Mouse (Mus musculus) midbrain, postnatal 0 days (tissue): ENCODE measurements around the gene Bdkrb1. TPM values are rescaled to one million over a fixed set of nuclear protein-coding genes. Genes with fewer than 3 reads are reported as not detected.

Experiments
- ATAC-seq: fragments of 200-750 bp; cut with Nextera tagmentation; 2 replicates; pipeline ENCODE4 v1.8.0; 2017; ENCODE audit warnings: moderate number of reproducible peaks, mild to moderate bottlenecking, moderate TSS enrichment, moderate library complexity; ENCODE audit not compliant: low FRiP score
- DNase-seq: peaks from one replicate; pipeline ENCODE4 v3.0.0-alpha.2; 2015; ENCODE audit warnings: low spot score
- H3K27ac ChIP-seq: fragments of 300-500 bp; sonication (generic); 2 replicates; pipeline ENCODE4 v1.5.1; 2014; ENCODE audit warnings: low read depth, mild to moderate bottlenecking, low read length, mixed read lengths
- H3K27me3 ChIP-seq: fragments of 300-500 bp; sonication (generic); 2 replicates; pipeline ENCODE4 v1.6.1; 2014; ENCODE audit warnings: low read length, control low read depth, mixed read lengths; ENCODE audit not compliant: insufficient read depth
- H3K36me3 ChIP-seq: fragments of 300-500 bp; sonication (generic); 2 replicates; pipeline ENCODE4 v1.6.1; 2014; ENCODE audit warnings: low read length, control low read depth, mixed read lengths; ENCODE audit not compliant: insufficient read depth
- H3K4me1 ChIP-seq: fragments of 300-500 bp; sonication (generic); 2 replicates; pipeline ENCODE4 v1.6.1; 2014; ENCODE audit warnings: mild to moderate bottlenecking, control low read depth, antibody characterized with exemption, low read length, mixed read lengths; ENCODE audit not compliant: insufficient read depth
- H3K4me2 ChIP-seq: fragments of 300-500 bp; sonication (generic); 2 replicates; pipeline ENCODE4 v1.6.1; 2014; ENCODE audit warnings: low read depth, mild to moderate bottlenecking, low read length, mixed read lengths; ENCODE audit not compliant: poor library complexity, severe bottlenecking
- H3K4me3 ChIP-seq: fragments of 300-500 bp; sonication (generic); 2 replicates; pipeline ENCODE4 v1.5.1; 2014; ENCODE audit warnings: low read depth, mild to moderate bottlenecking, low read length, moderate library complexity
- H3K9ac ChIP-seq: fragments of 300-500 bp; sonication (generic); replicated peaks from 2 replicates; pipeline ENCODE4 v1.6.1; 2014; ENCODE audit warnings: mild to moderate bottlenecking, low read length, moderate library complexity, mixed read lengths; ENCODE audit not compliant: poor library complexity, severe bottlenecking
- H3K9me3 ChIP-seq: fragments of 300-500 bp; sonication (generic); 2 replicates; pipeline ENCODE4 v1.6.1; 2016; ENCODE audit warnings: low read length, control low read depth
- CTCF ChIP-seq: IDR thresholded peaks from 2 replicates; pipeline ENCODE4 v1.5.1; 2016; ENCODE audit warnings: antibody characterized with exemption, mild to moderate bottlenecking
- WGBS: fragments of 180-500 bp; shearing (Covaris S2); extraction: QIAGEN DNeasy Blood & Tissue Kit; methylation state at CpG from one replicate; pipeline ENCODE4 v1.1.7; 2014; 5-methylcytosine and 5-hydroxymethylcytosine counted together
- polyA plus RNA-seq: library from polyadenylated mRNA; unstranded; fragments of >200 nt; fragmentation: Nextera tagmentation; extraction: Ambion mirVana; gene quantifications from 2 replicates; pipeline ENCODE4 v1.2.1, GENCODE M21; 2015
- total RNA-seq: library from RNA; depleted of rRNA; stranded (reverse); fragments of >200 nt; gene quantifications from 2 replicates; pipeline ENCODE4 v1.2.3, GENCODE M21; 2014

Bdkrb1 gene
- total and polyA plus RNA-seq, 2 experiments from 2014 or later, result 0.19 to 0.22 TPM

DNA sequence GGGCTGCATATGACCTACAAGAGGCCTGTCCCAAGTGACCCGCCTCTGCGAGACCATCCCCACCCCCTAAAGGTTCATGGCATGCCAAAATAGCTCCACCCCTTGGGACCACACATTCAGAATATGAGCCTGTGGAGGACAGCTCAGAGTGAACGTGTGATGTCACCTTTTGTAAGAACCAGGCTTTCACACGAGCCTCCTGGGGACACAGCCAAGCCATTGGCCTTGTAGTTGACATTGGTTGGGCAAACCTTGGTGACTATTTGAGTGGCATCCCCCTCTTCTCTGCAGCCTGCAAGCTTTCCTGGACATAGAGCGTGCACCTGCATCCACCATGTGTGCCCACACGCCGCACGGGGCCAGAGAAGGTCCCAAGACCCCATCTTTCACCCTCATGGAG, 15.4 kb upstream of the Bdkrb1 start:
- no peak overlapping the region for H3K9ac ChIP-seq
- H3K4me3 ChIP-seq, result no peak overlapping the region
- no peaks in the 10 kb centered on the region for H3K27me3 ChIP-seq
- ATAC-seq (no peak), DNase-seq (no peak)
- 85% methylated on average over 8 of the region's 8 CpGs for WGBS
- H3K4me2 ChIP-seq, result no peak overlapping the region
- H3K27ac ChIP-seq, result no peak overlapping the region
- H3K4me1 ChIP-seq, result peaks cover 3% of the 10 kb centered on the region; the same call in 1 of the 2 replicates
- H3K9me3 ChIP-seq, result no peaks in the 10 kb centered on the region
- H3K36me3 ChIP-seq, result no peaks in the 10 kb centered on the region
- no peak for TF ChIP-seq CTCF

- no peak for DNase-seq
- H3K4me2 ChIP-seq, result no peak overlapping the region
- no peak for ATAC-seq
- H3K9ac ChIP-seq, result no peak overlapping the region
- no peaks in the 10 kb centered on the region for H3K36me3 ChIP-seq
- no peak overlapping the region for H3K4me3 ChIP-seq
- no peaks in the 10 kb centered on the region for H3K9me3 ChIP-seq
- no peaks in the 10 kb centered on the region for H3K4me1 ChIP-seq
- H3K27me3 ChIP-seq, result no peaks in the 10 kb centered on the region
- no peak for TF ChIP-seq CTCF
- H3K27ac ChIP-seq, result no peak overlapping the region
- WGBS, result 87% methylated on average over 7 of the region's 7 CpGs
These were observed 12.1 kb upstream of the Bdkrb1 start for GRCm38 (mm10) chr12:105590786-105591185.

GRCm38 (mm10) chr12:105592361-105592761, 10.5 kb upstream of the Bdkrb1 start:
- no peaks in the 10 kb centered on the region for H3K36me3 ChIP-seq
- no peak overlapping the region for H3K27ac ChIP-seq
- no peak overlapping the region for H3K4me3 ChIP-seq
- TF ChIP-seq CTCF, result no peak
- DNase-seq (no peak), ATAC-seq (no peak)
- 96% methylated on average over 23 of the region's 23 CpGs for WGBS
- H3K4me2 ChIP-seq, result no peak overlapping the region
- no peaks in the 10 kb centered on the region for H3K9me3 ChIP-seq
- no peaks in the 10 kb centered on the region for H3K4me1 ChIP-seq
- no peaks in the 10 kb centered on the region for H3K27me3 ChIP-seq
- H3K9ac ChIP-seq, result no peak overlapping the region

DNA sequence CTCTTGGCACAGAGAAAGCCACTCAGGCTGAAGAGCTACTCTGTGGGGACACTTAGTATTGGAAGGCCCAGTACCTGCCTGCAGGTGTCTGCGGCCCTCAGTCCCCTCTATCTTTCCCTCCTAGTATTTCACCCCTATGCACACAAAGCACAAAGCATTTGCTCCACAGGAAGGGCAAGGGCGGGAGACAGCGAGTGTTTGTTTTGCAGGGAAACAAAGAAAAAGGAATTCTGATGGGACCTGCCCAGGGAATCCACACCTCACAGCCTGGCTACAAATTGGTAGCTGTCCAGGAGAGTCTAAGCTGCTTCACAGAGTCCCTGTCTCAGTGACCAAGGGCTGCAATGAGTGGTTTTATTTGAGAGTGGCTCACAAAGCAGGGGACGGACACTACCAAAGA, 9.4 kb upstream of the Bdkrb1 start:
- Histone ChIP-seq H3K9ac (no peak overlapping the region), H3K9me3 (no peaks in the 10 kb centered on the region), H3K4me1 (no peaks in the 10 kb centered on the region), H3K4me2 (no peak overlapping the region), H3K27ac (no peak overlapping the region), H3K4me3 (no peak overlapping the region), H3K27me3 (no peaks in the 10 kb centered on the region), H3K36me3 (no peaks in the 10 kb centered on the region)
- DNase-seq, result no peak
- no peak for TF ChIP-seq CTCF
- ATAC-seq, result no peak
- WGBS, result 58% methylated on average over 4 of the region's 4 CpGs

DNA sequence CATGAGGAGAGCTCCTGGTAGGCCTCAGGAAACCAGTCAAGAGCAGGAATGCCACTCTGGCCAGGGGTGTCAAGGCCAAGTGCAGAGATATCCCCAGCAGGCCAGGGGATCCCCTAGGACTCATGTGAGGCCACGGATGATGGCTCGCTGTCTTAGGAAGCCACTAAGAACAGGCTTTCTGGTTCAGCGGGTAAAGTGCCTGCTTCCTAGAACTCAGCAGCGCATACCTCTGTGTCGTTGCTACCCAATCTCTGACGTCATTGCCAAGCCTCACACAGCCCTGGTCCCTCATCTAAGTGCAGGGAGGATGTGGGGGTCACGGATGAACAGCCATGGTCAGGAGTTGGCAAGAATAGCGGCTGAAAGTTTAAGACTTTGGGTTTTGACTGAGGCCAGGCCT, 5.8 kb upstream of the Bdkrb1 start:
- 83% methylated on average over 8 of the region's 8 CpGs for WGBS
- no peaks in the 10 kb centered on the region for H3K36me3 ChIP-seq
- no peaks in the 10 kb centered on the region for H3K9me3 ChIP-seq
- H3K4me2 ChIP-seq, result no peak overlapping the region
- DNase-seq (no peak), ATAC-seq (no peak)
- H3K27me3 ChIP-seq, result no peaks in the 10 kb centered on the region
- H3K9ac ChIP-seq, result no peak overlapping the region
- H3K4me3 ChIP-seq, result no peak overlapping the region
- no peak overlapping the region for H3K27ac ChIP-seq
- TF ChIP-seq CTCF, result no peak
- no peaks in the 10 kb centered on the region for H3K4me1 ChIP-seq

DNA sequence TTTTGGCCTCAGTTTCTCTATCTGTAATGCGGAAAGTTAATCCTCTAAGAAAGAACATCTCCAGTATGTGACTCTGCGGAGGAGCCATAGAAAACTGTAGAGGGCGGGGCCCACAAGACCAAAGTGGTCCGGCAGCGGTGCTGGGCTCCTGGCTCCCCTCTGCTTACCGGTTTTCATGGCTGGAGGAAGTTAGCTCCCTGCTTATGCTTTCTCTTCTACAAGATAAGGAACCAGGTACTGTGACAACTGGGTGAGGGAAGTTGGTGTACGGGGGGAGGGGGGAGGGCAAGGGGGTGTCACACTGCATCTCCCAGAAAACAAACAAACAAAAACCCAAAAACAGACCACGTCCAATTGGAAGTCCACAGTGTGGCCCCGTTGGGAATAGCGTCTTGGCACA, 4.4 kb upstream of the Bdkrb1 start:
- no peaks in the 10 kb centered on the region for H3K27me3 ChIP-seq
- no peak for TF ChIP-seq CTCF
- no peak for ATAC-seq

More for the DNA sequence above, 4.4 kb upstream of the Bdkrb1 start:
- H3K9me3 ChIP-seq, result no peaks in the 10 kb centered on the region
- 84% methylated on average over 10 of the region's 10 CpGs for WGBS
- H3K9ac ChIP-seq, result no peak overlapping the region
- no peaks in the 10 kb centered on the region for H3K36me3 ChIP-seq
- no peaks in the 10 kb centered on the region for H3K4me1 ChIP-seq
- H3K27ac ChIP-seq, result no peak overlapping the region
- no peak overlapping the region for H3K4me2 ChIP-seq
- H3K4me3 ChIP-seq, result no peak overlapping the region
- no peak for DNase-seq
